Mouse (Mus musculus) gastrocnemius, postnatal 10 days (tissue): Measurements from ENCODE around the gene Serpina1d. TPM values are rescaled to one million over a fixed set of nuclear protein-coding genes. Genes with fewer than 3 reads are reported as not detected.
"Not testable (repeated sequence)": the region's sequence is repeated elsewhere in the genome, so short reads cannot be mapped to it uniquely, and the experiment has no call there.

Source experiments
- DNase-seq: peaks from one replicate; pipeline ENCODE4 v3.0.0; 2021; ENCODE audit warnings: mixed read lengths
- long read RNA-seq, 2 experiments: library from polyadenylated mRNA; stranded (forward); transcript quantifications; one replicate each; pipeline ENCODE4 v2.0.0; 2021
- total RNA-seq, 2 experiments: library from RNA; stranded (reverse); gene quantifications; 2 replicates each; pipeline ENCODE4 v1.2.3; 2021

Serpina1d gene
- total RNA-seq = 1 to 10 TPM in 1 of 2 experiments, not detected in 1; 2.1 TPM
- long read RNA-seq, experiment 1 = 0 reads
- long read RNA-seq, experiment 2 = 0 reads

DNA sequence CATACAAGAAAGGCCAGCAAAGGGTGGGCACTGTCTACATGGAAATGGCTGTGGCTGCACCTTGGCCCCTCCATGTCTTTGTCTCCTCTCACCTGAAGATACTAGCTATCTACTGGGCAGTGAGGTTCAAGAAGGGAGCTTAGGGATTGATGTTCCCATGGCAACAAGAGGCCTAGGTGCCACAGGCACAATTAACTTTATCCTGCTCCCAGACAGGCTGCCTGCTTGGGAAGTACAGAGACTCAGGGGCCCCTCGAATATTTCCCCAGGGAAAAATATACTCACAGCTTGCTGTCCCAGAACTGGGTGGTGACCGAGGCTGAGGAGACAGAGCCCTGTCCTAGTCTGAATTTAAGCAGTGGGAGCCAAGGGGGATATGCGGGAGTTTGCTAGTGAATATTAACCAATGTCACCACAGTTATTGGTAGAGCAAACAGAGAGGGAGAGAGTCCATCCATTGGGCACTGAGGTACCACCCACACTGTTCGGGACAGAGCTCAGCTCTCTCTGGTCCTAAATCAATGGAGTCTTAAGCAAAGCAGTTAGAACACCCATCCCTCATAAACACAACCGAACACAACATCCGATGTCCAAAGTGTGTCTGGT lies at the start of gene Serpina1d:
Gene Serpina1d, minus strand, starts transcription at position 347 of the 606 bp plus-strand sequence.
- not testable (repeated sequence) for DNase-seq

DNA sequence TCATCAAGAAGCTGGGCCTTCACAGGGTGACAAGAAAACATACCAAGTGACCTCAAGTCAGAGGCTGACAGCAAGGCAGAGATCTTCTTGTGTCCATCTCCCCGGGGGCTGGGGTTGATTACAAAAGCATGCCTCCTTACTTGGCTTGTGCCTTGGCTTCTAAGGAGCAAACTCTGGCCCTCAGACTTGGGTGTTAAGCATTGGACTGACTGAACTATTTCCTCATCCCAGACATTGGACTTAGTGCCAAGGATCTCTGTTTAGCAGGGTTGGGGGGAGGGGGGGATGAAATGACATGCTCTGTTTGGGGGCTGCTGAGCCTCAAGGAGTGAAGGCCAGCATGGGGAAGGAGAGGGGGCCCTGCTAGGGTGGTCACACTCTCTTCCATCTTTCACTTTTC lies 2.8 kb downstream of the Serpina1d start:
- DNase-seq = not testable (repeated sequence)

DNA sequence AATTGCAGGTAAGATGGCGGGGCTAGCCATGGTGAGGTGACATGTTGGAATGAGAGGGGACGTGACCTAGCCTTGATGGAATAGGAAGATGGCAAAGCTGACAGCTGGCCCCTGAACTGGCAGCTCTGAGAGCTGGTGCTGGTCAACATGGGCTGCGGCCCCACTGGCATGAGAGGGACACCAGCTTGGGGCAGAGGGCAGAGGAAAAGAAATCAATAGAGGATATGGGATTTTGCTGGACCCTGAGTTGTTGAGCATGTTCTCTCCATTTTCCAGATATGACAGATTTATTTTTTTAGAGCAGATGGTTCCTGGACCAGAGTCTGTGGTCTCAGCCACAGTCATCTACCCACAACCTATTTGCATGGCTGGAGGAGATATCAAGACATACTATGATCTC lies 10.3 kb downstream of the Serpina1d start:
- DNase-seq = not testable (repeated sequence)

DNA sequence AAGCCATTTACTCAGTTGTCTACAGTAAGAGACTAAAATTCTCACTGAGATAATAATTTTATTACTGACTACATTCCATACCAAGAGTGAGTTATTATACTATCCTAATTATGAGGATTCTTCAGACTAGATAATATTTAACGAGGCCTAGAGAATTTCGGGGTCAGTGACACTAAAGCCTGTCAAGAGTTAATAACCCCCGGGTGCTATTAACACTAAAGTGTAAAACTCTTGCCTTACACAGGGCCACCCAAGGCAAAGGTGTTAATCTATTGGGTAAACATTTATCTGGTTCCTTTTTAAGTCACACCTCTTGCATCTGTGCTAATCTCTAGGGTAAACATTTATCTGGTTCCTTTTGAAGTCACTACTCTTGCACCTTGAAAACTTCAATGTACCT lies 13.1 kb downstream of the Serpina1d start:
- not testable (repeated sequence) for DNase-seq

DNA sequence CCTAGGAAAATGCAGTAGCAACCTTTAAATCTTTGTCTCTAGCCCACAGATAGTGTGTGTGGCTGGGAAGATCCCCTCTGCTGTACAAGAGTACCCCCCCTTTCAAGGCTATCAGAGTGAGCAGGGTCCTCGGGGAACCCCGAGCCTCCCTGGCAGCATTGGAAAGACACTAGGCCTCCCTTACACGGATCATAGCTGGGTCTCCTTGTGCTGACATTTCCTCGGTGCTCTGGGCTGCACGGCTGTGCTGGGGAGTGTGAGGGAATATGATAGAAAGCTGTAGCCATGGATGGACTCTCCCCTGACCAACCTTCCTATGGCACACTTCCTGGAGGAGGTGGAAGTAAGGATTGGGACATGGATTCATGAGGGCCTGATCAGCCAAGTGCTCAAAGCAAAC lies 27.4 kb downstream of the Serpina1d start:
- not testable (repeated sequence) for DNase-seq

DNA sequence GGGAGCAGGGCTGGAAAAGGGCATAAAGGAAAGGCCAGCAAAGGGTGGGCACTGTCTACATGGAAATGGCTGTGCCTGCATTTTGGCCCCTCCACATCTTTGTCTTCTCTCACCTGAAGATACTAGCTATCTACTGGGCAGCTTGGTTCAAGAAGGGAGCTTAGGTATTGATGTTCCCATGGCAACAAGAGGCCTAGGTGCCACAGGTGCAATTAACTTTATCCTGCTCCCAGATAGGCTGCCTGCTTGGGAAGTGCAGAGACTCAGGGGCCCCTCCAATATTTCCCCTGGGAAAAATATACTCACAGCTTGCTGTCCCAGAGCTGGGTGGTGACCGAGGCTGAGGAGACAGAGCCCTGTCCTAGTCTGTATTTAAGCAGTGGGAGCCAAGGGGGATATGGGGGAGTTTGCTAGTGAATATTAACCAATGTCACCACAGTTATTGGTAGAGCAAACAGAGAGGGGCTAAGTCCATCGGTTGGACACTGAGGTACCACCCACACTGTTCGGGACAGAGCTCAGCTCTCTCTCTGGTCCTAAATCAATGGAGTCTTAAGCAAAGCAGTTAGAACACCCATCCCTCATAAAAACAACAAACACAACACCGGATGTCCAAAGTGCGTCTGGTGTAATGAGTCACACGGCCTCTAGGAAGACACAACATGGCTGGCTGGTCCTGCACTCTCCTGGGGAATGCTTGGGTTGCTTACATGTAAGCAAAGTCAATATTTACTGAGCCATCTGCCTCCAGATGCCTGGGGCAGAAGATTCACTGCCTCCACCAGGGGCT lies 35.4 kb downstream of the Serpina1d start:
- DNase-seq = not testable (repeated sequence)

DNA sequence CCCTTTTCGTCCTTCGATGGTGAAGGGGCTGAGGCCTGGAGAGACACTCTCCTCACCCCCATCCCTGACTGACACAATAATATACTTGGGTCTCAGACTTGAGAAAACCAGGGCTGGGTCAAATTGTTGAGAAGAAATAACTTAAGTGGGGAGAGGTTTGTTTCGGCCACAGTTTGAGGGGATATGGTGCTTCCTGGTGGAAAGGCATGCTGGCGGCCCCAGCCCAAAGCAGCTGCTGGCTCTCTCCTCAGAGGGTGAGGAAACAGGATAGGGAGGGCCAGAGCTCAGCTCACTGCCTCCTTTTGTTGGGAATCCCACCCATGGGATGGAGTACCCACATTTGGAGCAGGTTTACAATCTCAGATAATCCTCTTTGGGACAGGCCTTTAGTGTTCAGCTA lies 37.8 kb downstream of the Serpina1d start:
- DNase-seq = not testable (repeated sequence)

DNA sequence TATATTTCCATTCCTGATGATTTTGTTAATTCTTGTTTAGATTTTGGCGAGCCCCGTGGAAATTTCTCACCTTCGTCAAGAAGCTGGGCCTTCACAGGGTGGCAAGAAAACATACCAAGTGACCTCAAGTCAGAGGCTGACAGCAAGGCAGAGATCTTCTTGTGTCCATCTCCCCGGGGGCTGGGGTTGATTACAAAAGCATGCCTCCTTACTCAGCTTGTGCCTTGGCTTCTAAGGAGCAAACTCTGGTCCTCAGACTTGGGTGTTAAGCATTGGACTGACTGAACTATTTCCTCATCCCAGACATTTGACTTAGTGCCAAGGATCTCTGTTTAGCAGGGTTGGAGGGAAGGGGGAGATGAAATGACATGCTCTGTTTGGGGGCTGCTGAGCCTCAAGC lies 38.3 kb downstream of the Serpina1d start:
- DNase-seq = not testable (repeated sequence)

Other genes starting within 250 kb of the Serpina1d start
- gene Ppp4r4, start 241.3 kb downstream of the Serpina1d start, total RNA-seq = under 1 TPM; 0.25 to 0.87 TPM
- gene Serpina10, start 142.1 kb downstream of the Serpina1d start, total RNA-seq = not detected
- under 1 TPM in 1 of 2 experiments, not detected in 1; 0.16 TPM for gene Serpina6, start 116.4 kb downstream of the Serpina1d start, total RNA-seq
- gene Serpina16, start 97.5 kb downstream of the Serpina1d start, total RNA-seq = not detected
- gene Serpina1f, start 78.1 kb downstream of the Serpina1d start, total RNA-seq = not detected
- 1 to 10 TPM in 1 of 2 experiments, under 1 TPM in 1; 0.73 to 4.5 TPM for gene Serpina1b, start 56.8 kb upstream of the Serpina1d start, total RNA-seq
- gene Serpina1a, start 90.0 kb upstream of the Serpina1d start, total RNA-seq = 1 to 10 TPM in 1 of 2 experiments, not detected in 1; 1.9 TPM
- 1 to 10 TPM in 1 of 2 experiments, not detected in 1; 2.1 TPM for gene Serpina1c, start 131.3 kb upstream of the Serpina1d start, total RNA-seq
- gene Serpina1e, start 185.4 kb upstream of the Serpina1d start, total RNA-seq = under 1 TPM in 1 of 2 experiments, not detected in 1; 0.93 TPM
- gene Serpina11, start 216.4 kb upstream of the Serpina1d start, total RNA-seq = not detected
- not detected for gene Serpina9, start 240.2 kb upstream of the Serpina1d start, total RNA-seq